Mouse (Mus musculus): ENCODE measurements around the gene 2310022B05Rik. TPM values are rescaled to one million over a fixed set of nuclear protein-coding genes. Genes with fewer than 3 reads are reported as not detected.
A peak's percentile ranks its signal among the peaks of the same experiment; 100 is the strongest.

The 2310022B05Rik gene
- polyA plus RNA-seq, 3 experiments from 2014 or later = 0.60 to 1.6 (median 1.6) TPM

- no peak for ATAC-seq
Measured at GRCm38 (mm10) chr8:124658415-124658814, 4.8 kb downstream of the 2310022B05Rik start.

DNA sequence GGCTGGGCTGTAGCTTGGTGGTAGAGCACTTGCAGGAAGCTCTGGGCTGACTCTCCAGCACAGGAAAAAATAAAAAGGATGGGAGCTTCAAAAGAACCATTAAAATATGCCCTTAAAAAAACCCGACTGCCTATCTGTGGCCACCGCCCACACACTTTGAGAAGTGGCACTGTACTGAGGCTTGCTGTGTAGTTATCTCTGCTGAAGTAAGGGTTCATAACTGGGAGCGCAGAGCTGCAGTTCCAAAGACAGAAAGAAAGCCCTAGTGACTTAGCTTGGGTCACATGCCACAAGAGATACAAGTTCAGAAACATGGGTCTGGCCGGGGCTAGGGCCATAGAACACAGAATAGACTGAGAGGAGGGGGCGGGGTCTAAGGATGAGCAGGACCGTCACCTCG is 5.2 kb downstream of the 2310022B05Rik start:
- no peak for ATAC-seq

DNA sequence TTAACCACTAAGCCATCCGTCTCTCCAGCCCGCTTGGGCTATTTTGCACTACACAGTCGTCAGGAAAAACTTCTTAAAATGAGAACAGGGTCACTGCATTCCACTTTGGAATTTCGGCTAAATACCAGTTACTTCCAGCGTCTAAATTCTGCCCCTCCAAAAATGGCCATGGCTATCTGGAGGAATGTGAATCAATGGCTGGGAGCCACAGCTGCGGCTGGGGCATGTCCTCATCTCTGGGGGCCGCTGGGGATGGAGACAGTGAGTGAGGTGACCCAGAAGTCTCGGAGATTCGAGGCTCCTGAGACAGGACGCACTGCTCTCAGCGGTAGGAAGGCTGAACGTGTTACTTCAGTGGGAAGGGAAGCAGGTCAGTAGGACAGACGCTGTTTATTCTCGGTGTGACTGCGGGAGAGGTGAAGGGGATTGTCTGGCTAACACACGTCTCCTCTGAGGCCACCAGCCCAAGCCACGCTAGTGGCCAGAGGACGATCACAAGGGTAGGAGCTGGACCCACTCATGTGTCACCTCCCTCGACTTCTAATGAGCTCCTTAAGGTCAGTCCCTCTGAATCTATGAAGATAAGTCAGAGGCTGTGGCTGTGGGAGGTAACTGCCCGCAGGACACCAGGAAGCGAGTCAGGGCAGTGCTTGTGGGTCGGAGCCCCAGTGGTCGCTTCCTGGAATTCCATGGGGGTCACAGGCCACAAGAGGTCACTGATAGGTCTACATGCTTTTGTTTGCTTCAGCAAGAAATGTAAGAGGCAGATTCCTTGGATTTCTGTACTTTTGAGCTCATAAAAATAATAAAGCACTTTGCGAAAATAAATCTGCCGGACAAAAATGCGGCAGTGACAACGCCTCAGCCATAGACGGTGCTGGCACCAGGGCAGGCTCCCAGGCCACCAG is 9.3 kb downstream of the 2310022B05Rik start:
- ATAC-seq = no peak

- ATAC-seq = no peak
Measured at GRCm38 (mm10) chr8:124652546-124652945, 10.6 kb downstream of the 2310022B05Rik start.

DNA sequence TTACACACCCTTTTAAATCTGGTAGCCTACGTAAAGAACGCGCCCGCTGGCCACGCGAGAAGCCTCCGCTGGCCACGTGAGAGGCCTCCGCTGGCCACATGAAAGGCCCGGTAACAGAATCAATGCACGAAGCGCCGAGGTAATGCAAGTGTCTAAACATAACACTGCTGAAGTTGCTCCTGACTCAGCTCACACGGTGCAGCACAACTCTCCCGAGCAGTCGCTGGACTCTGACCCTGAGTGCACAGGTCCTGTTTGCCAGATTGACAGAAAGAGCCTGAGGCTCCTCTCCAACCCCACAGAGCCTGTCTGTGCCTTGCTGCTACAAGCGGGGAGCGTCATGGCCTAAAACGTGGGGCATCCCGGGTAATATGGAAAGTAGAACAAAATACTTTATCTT is 11.4 kb downstream of the 2310022B05Rik start:
- no peak for ATAC-seq

DNA sequence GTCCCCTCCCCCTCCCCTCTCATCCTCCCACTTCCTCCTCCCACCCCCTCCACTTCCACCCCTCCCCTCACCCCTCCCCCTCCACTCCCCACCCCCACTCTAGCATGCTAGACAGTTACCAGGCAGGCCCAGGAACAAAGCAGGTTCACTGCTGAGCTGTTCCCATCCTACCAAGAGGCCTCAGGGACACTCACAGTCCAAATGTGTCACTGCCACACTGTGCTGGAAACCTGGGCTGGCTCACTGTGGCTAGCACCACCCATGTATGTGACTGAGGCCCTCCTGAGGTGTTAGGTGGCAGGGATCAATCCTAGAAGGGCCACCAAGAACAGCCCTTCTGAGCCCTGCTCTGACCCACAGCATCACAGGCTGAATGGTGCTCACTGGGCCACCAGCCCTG is 14.9 kb downstream of the 2310022B05Rik start:
- ATAC-seq = no peak

GRCm38 (mm10) chr8:124643540-124644339 is 19.4 kb downstream of the 2310022B05Rik start:
- ATAC-seq = no peak

GRCm38 (mm10) chr8:124641599-124641998 is 21.6 kb downstream of the 2310022B05Rik start:
- no peak for ATAC-seq

DNA sequence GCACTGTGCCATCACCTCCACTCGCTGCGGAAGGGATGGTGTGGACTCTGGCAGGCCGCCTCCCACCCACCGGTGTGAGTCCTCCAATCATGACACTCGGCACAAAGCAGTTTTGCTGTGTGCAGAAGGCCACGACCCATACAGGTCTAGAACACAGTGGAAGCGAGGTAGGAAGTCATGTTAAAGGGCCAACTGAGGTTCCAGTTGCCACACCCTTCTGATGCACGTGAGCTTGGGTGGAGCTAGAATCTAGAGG is 28.0 kb downstream of the 2310022B05Rik start:
- no peak for ATAC-seq

DNA sequence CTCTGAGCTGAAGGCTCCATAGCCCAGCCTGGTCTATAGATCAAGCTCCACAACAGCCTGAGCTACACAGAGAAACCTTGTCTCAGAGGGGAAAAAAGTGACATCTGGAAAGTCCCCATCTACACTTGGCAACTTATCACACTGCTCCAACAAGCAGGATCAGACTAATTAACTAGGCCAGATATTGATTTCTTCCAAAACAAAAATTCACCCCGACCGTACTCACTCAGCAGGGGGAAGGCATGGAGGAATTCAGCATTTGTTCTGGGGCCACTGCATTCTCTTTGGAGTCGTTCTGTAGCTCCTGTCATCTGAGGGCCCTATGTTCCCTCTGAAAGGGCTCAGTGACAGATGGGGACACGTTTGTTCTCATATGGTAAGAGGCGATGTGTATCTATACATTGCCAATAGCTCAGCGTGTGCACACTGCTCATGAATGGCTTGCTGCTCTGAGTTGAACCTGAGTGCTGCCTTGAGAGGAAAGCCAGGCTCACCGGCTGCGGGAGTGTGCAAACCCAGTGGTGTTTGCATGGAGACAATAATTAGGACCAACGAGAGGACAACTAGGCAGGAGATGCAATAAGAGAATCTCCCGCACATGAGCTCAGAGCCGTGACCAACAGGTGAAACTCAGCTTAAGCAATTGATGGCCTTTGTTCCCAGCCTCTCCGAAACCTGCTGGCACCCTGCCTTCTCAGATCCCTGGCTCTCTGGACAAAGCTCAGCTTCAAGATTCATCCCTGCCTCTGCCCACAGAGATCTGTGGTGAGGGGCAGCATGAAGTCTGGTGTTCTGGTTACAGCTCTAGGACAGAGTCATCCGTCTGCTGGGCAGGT is 28.5 kb downstream of the 2310022B05Rik start:
- ATAC-seq = no peak

- no peak for ATAC-seq
Measured at GRCm38 (mm10) chr8:124633001-124633703, 30.0 kb downstream of the 2310022B05Rik start.

DNA sequence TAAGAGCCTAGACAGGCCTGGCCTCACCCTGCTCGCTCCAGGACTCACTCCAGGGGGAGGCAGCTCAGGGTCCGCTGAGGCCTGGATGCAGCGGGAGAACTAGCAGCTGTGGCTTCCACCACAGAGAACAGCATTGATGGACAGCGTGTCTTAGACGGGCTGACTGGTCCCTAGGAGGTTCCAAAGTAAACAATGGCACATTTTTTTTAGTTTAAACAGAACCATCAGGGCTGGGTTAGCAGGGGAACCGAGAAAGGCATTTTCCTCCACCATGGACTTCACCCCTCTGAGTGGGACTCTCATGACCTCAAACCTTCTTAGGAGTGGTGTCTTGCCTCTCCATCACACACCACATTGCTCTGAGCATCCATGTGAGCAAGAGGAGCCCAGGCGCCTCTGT is 31.2 kb downstream of the 2310022B05Rik start:
- ATAC-seq = no peak

GRCm38 (mm10) chr8:124630891-124631290 is 32.3 kb downstream of the 2310022B05Rik start:
- no peak for ATAC-seq

DNA sequence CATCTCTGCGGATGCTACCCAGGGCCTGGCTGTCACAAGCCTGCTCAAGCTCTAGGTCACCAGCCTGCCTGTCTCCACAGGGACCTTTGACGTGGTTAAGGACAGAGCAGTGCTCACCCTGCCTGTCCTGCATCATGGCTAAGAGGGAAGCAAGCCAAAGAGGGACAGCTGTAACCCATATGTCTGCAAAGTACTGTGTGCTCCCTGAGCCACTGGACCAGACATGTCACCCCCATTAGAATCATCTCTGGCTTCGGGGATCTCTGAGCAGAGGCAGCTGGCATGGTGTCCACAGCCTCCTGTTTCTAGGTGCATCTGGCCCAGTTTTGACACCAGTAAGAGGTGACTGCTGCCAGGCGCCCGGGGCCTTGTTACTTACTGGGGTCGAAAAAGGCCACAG is 32.7 kb downstream of the 2310022B05Rik start:
- no peak for ATAC-seq

DNA sequence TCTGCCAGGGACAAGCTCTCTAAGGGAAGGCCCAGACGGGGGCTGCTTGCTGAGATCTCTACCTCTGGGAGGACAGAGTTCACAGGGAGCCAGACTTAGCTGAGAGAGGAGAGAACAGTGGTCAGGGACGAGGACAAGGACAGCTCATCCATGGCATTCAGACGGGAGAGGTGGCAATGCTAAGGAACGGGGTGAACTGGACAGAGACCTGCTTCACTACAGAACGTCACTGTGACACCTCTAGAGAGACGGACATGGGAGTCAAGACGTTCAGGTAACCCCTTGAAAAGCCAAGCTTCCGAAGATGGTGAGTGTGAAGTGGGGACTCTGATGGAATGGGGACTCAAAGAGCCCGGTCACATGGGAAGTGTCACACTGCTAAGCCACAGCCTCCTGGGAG is 36.9 kb downstream of the 2310022B05Rik start:
- no peak for ATAC-seq

- no peak for ATAC-seq
Measured at GRCm38 (mm10) chr8:124621255-124621654, 41.9 kb downstream of the 2310022B05Rik start.

GRCm38 (mm10) chr8:124618252-124618651 is 44.9 kb downstream of the 2310022B05Rik start:
- no peak for ATAC-seq

GRCm38 (mm10) chr8:124617266-124617869 is 45.8 kb downstream of the 2310022B05Rik start:
- peak; percentile 52 for ATAC-seq

DNA sequence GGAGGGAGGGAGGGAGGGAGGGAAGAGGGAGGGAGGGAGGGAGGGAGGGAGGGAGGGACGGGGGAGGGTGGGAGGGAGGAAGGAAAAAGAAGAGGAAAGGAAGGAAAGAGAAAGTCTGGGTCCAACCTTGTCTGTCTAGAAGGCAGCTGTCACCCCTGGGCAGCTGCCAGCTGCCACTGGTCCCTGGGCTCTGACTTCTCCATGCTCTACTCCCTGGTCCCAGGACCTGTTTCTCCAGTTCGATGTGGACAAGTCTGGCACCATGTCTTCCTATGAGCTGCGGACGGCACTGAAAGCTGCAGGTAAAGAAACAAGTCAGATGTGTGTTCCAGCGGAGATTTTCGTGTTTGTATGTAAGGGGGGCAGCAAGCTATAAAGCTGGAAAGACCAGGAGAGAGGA is 48.8 kb downstream of the 2310022B05Rik start:
- no peak for ATAC-seq

GRCm38 (mm10) chr8:124608972-124609353 is 54.2 kb downstream of the 2310022B05Rik start:
- ATAC-seq = no peak

- no peak for ATAC-seq
Measured at GRCm38 (mm10) chr8:124608239-124608971, 54.8 kb downstream of the 2310022B05Rik start.
